8 mouse cellular contexts compared by ENCODE assay signal in the genomic region with DNA sequence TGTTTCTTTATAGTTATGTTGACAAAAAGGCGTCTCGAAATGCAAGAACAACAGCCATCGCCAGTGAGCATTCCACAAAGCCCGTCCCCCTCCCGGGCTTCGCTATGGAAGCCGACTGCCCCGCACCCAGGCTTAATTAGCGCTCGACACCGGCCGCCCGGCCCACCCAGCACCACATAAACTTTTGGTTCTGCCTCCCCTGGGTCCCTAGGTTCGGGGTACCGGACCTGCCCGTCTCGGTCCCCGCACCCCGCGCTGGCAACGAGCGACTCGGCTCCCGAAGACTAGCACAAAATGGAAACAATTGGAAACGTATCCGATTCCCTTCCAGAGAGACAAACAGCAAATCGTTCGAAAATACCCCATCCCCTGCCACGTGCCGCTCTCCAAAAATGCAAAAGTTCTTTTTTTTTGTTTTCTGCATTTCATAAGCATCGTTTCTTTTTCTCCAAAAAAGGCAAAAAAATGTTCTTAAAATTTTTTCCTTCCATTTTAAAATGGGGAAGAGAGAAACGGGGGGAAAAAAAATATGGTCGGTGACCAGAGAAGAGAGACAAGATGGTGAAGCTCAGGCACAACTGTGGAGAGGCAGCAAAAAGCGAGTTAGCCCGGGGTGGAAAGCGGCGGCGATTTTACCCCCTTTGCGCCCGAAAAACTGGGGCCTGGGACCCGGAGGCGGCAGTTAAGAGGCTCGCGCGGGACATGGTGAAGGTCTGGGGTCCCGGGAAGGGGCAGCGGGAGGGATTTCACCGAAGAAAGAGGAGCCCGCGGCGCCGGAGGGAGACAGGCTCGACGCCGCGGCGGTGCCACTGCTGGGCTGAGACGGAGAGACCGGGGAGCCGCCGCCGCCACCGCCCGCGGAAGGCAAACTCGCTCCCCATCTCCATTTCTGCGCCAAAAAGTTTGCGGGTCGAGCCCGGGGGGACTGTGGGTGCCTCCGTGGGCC. TPM values are rescaled to one million over a fixed set of nuclear protein-coding genes. Genes with fewer than 3 reads are reported as not detected.
A peak's percentile ranks its signal among the peaks of the same experiment; 100 is the strongest.
DNase-seq lines count a peak whose midpoint lies in the region; ATAC-seq and TF ChIP-seq lines count a peak whose summit lies in the region.

No protein-coding gene starts in this region.

- TF ChIP-seq EP300 in CH12.LX (IDR thresholded peaks at IDR 0.05; ENCODE audit: low read length) = no peak
- TF ChIP-seq EP300 in stomach, postnatal 0 days (optimal IDR thresholded peaks at IDR 0.05) = peak; percentile 30

- DNase-seq in CH12.LX (ENCODE audit: extremely low read depth) = peak; percentile 64
- peak; percentile 63 to 68 for DNase-seq in heart, postnatal 14 days
- peak; percentile 76 to 83 for DNase-seq in kidney, postnatal 4 days
- peak; percentile 72 for DNase-seq in neural tube, embryonic 10.5 days (ENCODE audit: extremely low spot score, low spot score)
- DNase-seq in stomach, postnatal 0 days (ENCODE audit: low spot score) = peak; percentile 67

- peaks cover 21% of the 10 kb centered on the region for H3K27me3 ChIP-seq in CH12.LX (replicated peaks)
- H3K27me3 ChIP-seq in forebrain, embryonic 13.5 days = no peaks in the 10 kb centered on the region
- H3K27me3 ChIP-seq in liver, embryonic 15.5 days = no peaks in the 10 kb centered on the region
- no peaks in the 10 kb centered on the region for H3K27me3 ChIP-seq in stomach, postnatal 0 days (ENCODE audit: control insufficient read depth, insufficient read depth, low read length)

- under 1% methylated on average over 71 of the region's 71 CpGs for WGBS in forebrain, embryonic 13.5 days
- WGBS in liver, embryonic 15.5 days (ENCODE audit: insufficient replicate concordance) = under 1% methylated on average over 71 of the region's 71 CpGs
- WGBS in stomach, postnatal 0 days = under 1% methylated on average over 62 of the region's 71 CpGs

- dilution Hi-C loops in CH12.LX (cut with MboI; ENCODE audit: extremely low pct_ligation_motif_present, extremely low pct_unique_long_range_greater_than_20kb, low sequenced_read_pairs) = no loop called here

- peaks cover 20 to 28% of the 10 kb centered on the region in 2 experiments for H3K36me3 ChIP-seq in CH12.LX (replicated peaks in 1 of 2; ENCODE audit: control insufficient read depth in 1 of 2, insufficient read depth in 1 of 2, low read length in 1 of 2)
- peaks cover 26% of the 10 kb centered on the region for H3K36me3 ChIP-seq in forebrain, embryonic 13.5 days (ENCODE audit: poor library complexity, severe bottlenecking)
- peaks cover 33% of the 10 kb centered on the region for H3K36me3 ChIP-seq in liver, embryonic 15.5 days (replicated peaks)
- peaks cover 10% of the 10 kb centered on the region for H3K36me3 ChIP-seq in stomach, postnatal 0 days (ENCODE audit: control insufficient read depth, insufficient read depth, low read length)

- H3K4me1 ChIP-seq in CH12.LX (ENCODE audit: control insufficient read depth in 1 of 2, insufficient read depth in 2 of 2) = peaks cover 5 to 25% of the 10 kb centered on the region in 2 experiments; a peak in 3 of 4 replicates
- peaks cover 49% of the 10 kb centered on the region for H3K4me1 ChIP-seq in forebrain, embryonic 13.5 days
- peaks cover 60% of the 10 kb centered on the region for H3K4me1 ChIP-seq in liver, embryonic 15.5 days (replicated peaks)
- H3K4me1 ChIP-seq in stomach, postnatal 0 days (replicated peaks; ENCODE audit: control insufficient read depth, insufficient read depth) = no peaks in the 10 kb centered on the region

- ATAC-seq in cerebellum, adult (ENCODE audit: insufficient number of reproducible peaks, low FRiP score, low TSS enrichment) = peak; percentile 45
- ATAC-seq in forebrain, embryonic 13.5 days = peak; percentile 52
- ATAC-seq in liver, embryonic 15.5 days (ENCODE audit: insufficient read depth) = peak; percentile 22
- peak; percentile 13 for ATAC-seq in stomach, postnatal 0 days (ENCODE audit: low FRiP score, low TSS enrichment)

- intact Hi-C loops in heart, postnatal 14 days (cut with DNase I) = loop anchor here (1.0 to 5.0 kb wide), 2 partner anchors 35 to 90 kb away; no protein-coding TSS in a partner anchor

- no peak for TF ChIP-seq RAD21 in CH12.LX (IDR thresholded peaks at IDR 0.05; ENCODE audit: low read depth, low read length)

- in situ Hi-C loops in CH12.LX (cut with MboI; ENCODE audit: low pct_ligation_motif_present, low pct_unique_long_range_greater_than_20kb, low sequenced_read_pairs) = no loop called here

- TF ChIP-seq CTCF in CH12.LX (conservative IDR thresholded peaks at IDR 0.05 in 1 of 2, IDR thresholded peaks at IDR 0.05 in 1 of 2; ENCODE audit: low read depth in 2 of 2, low read length in 2 of 2) = no peak
- TF ChIP-seq CTCF in stomach, postnatal 0 days (IDR thresholded peaks at IDR 0.05; ENCODE audit: low read depth) = no peak

- peaks cover 44% of the 10 kb centered on the region for H3K79me2 ChIP-seq in CH12.LX (replicated peaks; ENCODE audit: control insufficient read depth, extremely low read depth, insufficient read depth, poor library complexity, severe bottlenecking)

- H3K4me2 ChIP-seq in CH12.LX (ENCODE audit: insufficient read depth, low read depth, poor library complexity, severe bottlenecking) = 0 out of 2 replicates have a peak overlapping the region, but pooled peaks have one; percentile 41
- peak overlapping the region; percentile 63 for H3K4me2 ChIP-seq in forebrain, embryonic 13.5 days
- peak overlapping the region; percentile 41 for H3K4me2 ChIP-seq in liver, embryonic 15.5 days
- H3K4me2 ChIP-seq in stomach, postnatal 0 days (replicated peaks; ENCODE audit: low read depth) = peak overlapping the region; percentile 48

- H3K9ac ChIP-seq in CH12.LX (ENCODE audit: insufficient read depth, low read depth) = peak overlapping the region; percentile 99
- peak overlapping the region; percentile 100 for H3K9ac ChIP-seq in forebrain, embryonic 13.5 days
- H3K9ac ChIP-seq in liver, embryonic 15.5 days = peak overlapping the region; percentile 94
- H3K9ac ChIP-seq in stomach, postnatal 0 days (ENCODE audit: low read length) = peak overlapping the region; percentile 99

- H3K27ac ChIP-seq in CH12.LX (ENCODE audit: insufficient read depth, low read depth) = peak overlapping the region; percentile 92
- H3K27ac ChIP-seq in forebrain, embryonic 13.5 days = peak overlapping the region; percentile 100
- peak overlapping the region; percentile 100 for H3K27ac ChIP-seq in liver, embryonic 15.5 days (replicated peaks)
- H3K27ac ChIP-seq in stomach, postnatal 0 days (replicated peaks) = peak overlapping the region; percentile 100

- no peak for TF ChIP-seq POLR2A in CH12.LX (IDR thresholded peaks at IDR 0.05; ENCODE audit: low read depth, low read length)

- no peaks in the 10 kb centered on the region for H3K9me3 ChIP-seq in CH12.LX (replicated peaks; ENCODE audit: low read length)
- no peaks in the 10 kb centered on the region for H3K9me3 ChIP-seq in forebrain, embryonic 13.5 days (replicated peaks)
- no peaks in the 10 kb centered on the region for H3K9me3 ChIP-seq in liver, embryonic 15.5 days (replicated peaks)
- no peaks in the 10 kb centered on the region for H3K9me3 ChIP-seq in stomach, postnatal 0 days (ENCODE audit: control insufficient read depth, low read length)

- peak overlapping the region; percentile 76 to 96 (median 84) for H3K4me3 ChIP-seq in CH12.LX (replicated peaks in 1 of 3; ENCODE audit: low read depth in 2 of 3, low read length in 2 of 3, poor library complexity in 1 of 3)
- peak overlapping the region; percentile 99 for H3K4me3 ChIP-seq in forebrain, embryonic 13.5 days
- peak overlapping the region; percentile 77 for H3K4me3 ChIP-seq in liver, embryonic 15.5 days (replicated peaks)
- peak overlapping the region; percentile 78 for H3K4me3 ChIP-seq in stomach, postnatal 0 days (ENCODE audit: low read depth, low read length)

TF ChIP-seq in CH12.LX, 34 proteins besides CTCF, POLR2A, EP300 and RAD21 (continues in another document):
- TF ChIP-seq MXI1 (IDR thresholded peaks at IDR 0.05; ENCODE audit: low read depth, low read length) (peak; percentile 87), MYC (IDR thresholded peaks at IDR 0.05; ENCODE audit: low read depth, low read length) (peak; percentile 82; the same call in 1 of the 2 replicates), RCOR1 (conservative IDR thresholded peaks at IDR 0.05; ENCODE audit: low read depth, low read length) (0 out of 2 replicates have a peak, but pooled peaks have one; percentile 29), SIN3A (IDR thresholded peaks at IDR 0.05; ENCODE audit: low read length) (peak; percentile 58; the same call in 1 of the 2 replicates), JUN (IDR thresholded peaks at IDR 0.05; ENCODE audit: insufficient read depth, low read depth, low read length) (no peak), KAT2A (IDR thresholded peaks at IDR 0.05; ENCODE audit: insufficient replicate concordance, low read length) (0 out of 2 replicates have a peak, but pooled peaks have one; percentile 32), BHLHE40 (IDR thresholded peaks at IDR 0.05; ENCODE audit: low read depth, low read length) (peak; percentile 69), MAFK (IDR thresholded peaks at IDR 0.05; ENCODE audit: insufficient replicate concordance, low read length) (no peak), JUND (conservative IDR thresholded peaks at IDR 0.05; ENCODE audit: low read depth, low read length) (no peak), CHD2 (IDR thresholded peaks at IDR 0.05; ENCODE audit: low read length) (no peak; the same call in 1 of the 2 replicates), ZMIZ1 (IDR thresholded peaks at IDR 0.05; ENCODE audit: low read depth, low read length) (no peak), MEF2A (IDR thresholded peaks at IDR 0.05; ENCODE audit: borderline replicate concordance, low read depth, low read length) (peak; percentile 57; the same call in 1 of the 2 replicates), MAX (IDR thresholded peaks at IDR 0.05; ENCODE audit: low read length) (peak; percentile 69)

RNA-seq across cellular contexts. Expression of gene H3f3a, which starts 1.0 kb away (rescaled TPM):
- total RNA-seq in CH12.LX (2012; rRNA removed) (571 and 590 TPM in 2 replicates), CH12.LX (2014; rRNA removed) (1,420 and 1,540 TPM in 2 replicates)
- 629 and 715 TPM in 2 replicates for polyA plus RNA-seq in CH12.LX (2012; ENCODE audit: insufficient read length, low read depth)
- polyA plus RNA-seq in forebrain, embryonic 13.5 days (2015; fragmentation: Nextera tagmentation; extraction: Ambion mirVana) = 4,035 and 4,414 TPM in 2 replicates
- total RNA-seq in heart, postnatal 14 days (2021) = 100 to 1,000 TPM; 659 to 710 TPM
- polyA plus RNA-seq in liver, embryonic 15.5 days (2015; fragmentation: Nextera tagmentation; extraction: Ambion mirVana) = 2,115 and 2,296 TPM in 2 replicates
- 1,633 and 1,693 TPM in 2 replicates for polyA plus RNA-seq in stomach, postnatal 0 days (2015; fragmentation: Nextera tagmentation; extraction: Ambion mirVana)

RNA-seq across cellular contexts. Expression of gene Sde2, which starts 38.2 kb away (rescaled TPM):
- total RNA-seq in CH12.LX (2012; rRNA removed) (24.7 and 26.3 TPM in 2 replicates), CH12.LX (2014; rRNA removed) (25.1 and 28.0 TPM in 2 replicates)
- 33.2 and 34.6 TPM in 2 replicates for polyA plus RNA-seq in CH12.LX (2012; ENCODE audit: insufficient read length, low read depth)
- polyA plus RNA-seq in forebrain, embryonic 13.5 days (2015; fragmentation: Nextera tagmentation; extraction: Ambion mirVana) = 32.7 and 33.8 TPM in 2 replicates
- 10 to 100 TPM; 12.4 to 14.9 TPM for total RNA-seq in heart, postnatal 14 days (2021)
- 21.8 and 22.4 TPM in 2 replicates for polyA plus RNA-seq in liver, embryonic 15.5 days (2015; fragmentation: Nextera tagmentation; extraction: Ambion mirVana)
- 18.8 and 20.0 TPM in 2 replicates for polyA plus RNA-seq in stomach, postnatal 0 days (2015; fragmentation: Nextera tagmentation; extraction: Ambion mirVana)

Comparison
In these comparisons a context has a peak if more than half of its experiments do, and no peak if none do; other contexts are left out.
1. Peak in every context shown above with its lines: DNase-seq, ATAC-seq, H3K4me3 ChIP-seq and H3K27ac ChIP-seq.